Mouse (Mus musculus): ENCODE results near the gene Ptpn5.

- TF ChIP-seq CTCF (conservative IDR thresholded peaks at IDR 0.05; ENCODE audit: insufficient read depth, insufficient read length, low read depth, low read length) (no peak), POLR2A (IDR thresholded peaks at IDR 0.05; ENCODE audit: low read depth, low read length) (no peak)
Observed at GRCm38 (mm10) chr7:47158451-47158850, 25.0 kb upstream of the Ptpn5 start.

Data from kidney, adult 2 months (tissue).